Comparison of ENCODE assay signal across 8 mouse cellular contexts in genomic region chr4:101436761-101437512, GRCm38 (mm10). TPM values are rescaled to one million over a fixed set of nuclear protein-coding genes. Genes with fewer than 3 reads are reported as not detected.
A peak's percentile ranks its signal among the peaks of the same experiment; 100 is the strongest.
DNase-seq lines count a peak whose midpoint lies in the region.

No protein-coding gene starts in this region.

- DNase-seq in ovary, postnatal 36 days (ENCODE audit: low spot score): peak; percentile 33
- DNase-seq in ovary, postnatal 10 days (ENCODE audit: low spot score): no peak
- DNase-seq in frontal cortex, postnatal 10 days (ENCODE audit: low spot score in 2 of 2): peak; percentile 66 to 73
- DNase-seq in heart, postnatal 10 days: peak; percentile 82 to 85
- DNase-seq in left cerebral cortex, postnatal 4 days: peak; percentile 87
- no peak for DNase-seq in retina, postnatal 1 day
- DNase-seq in MN1 (ENCODE audit: low spot score): no peak
- DNase-seq in urinary bladder, postnatal 25 days (ENCODE audit: low spot score): no peak

- intact Hi-C loops in heart, postnatal 10 days (cut with DNase I): loop anchor here (5.0 kb wide), 1 partner anchor 45 kb away; no protein-coding TSS in a partner anchor
- intact Hi-C loops in left cerebral cortex, postnatal 4 days (cut with DNase I): no loop called here

RNA-seq across cellular contexts. Expression of gene Ak4, which starts 17.9 kb away (rescaled TPM):
- total RNA-seq in heart, postnatal 10 days (2021): 10 to 100 TPM; 10.1 to 14.5 TPM
- 10 to 100 TPM; 10.2 to 11.8 TPM for total RNA-seq in left cerebral cortex, postnatal 4 days (2021)

RNA-seq across cellular contexts. Expression of gene Dnajc6, which starts 59.5 kb away (rescaled TPM):
- total RNA-seq in heart, postnatal 10 days (2021): under 1 TPM; 0.50 to 0.55 TPM
- total RNA-seq in left cerebral cortex, postnatal 4 days (2021): 100 to 1,000 TPM; 176 to 180 TPM

Comparison
In these comparisons a context has a peak if more than half of its experiments do, and no peak if none do; other contexts are left out.
1. DNase-seq: peak in ovary, postnatal 36 days (single experiment), frontal cortex, postnatal 10 days (2 of 2), heart, postnatal 10 days (2 of 2) and left cerebral cortex, postnatal 4 days (single experiment); none in ovary, postnatal 10 days (single experiment), retina, postnatal 1 day (single experiment), MN1 (single experiment) and urinary bladder, postnatal 25 days (single experiment).
2. RNA of gene Dnajc6, which starts 59.5 kb away (total RNA-seq): 176 to 180 TPM in left cerebral cortex, postnatal 4 days; 0.50 to 0.55 TPM in heart, postnatal 10 days; every median in the first group is over 100 times any median in the second.